Mouse (Mus musculus): ENCODE measurements around the gene Ifit1bl2.
"Not testable (repeated sequence)": the region's sequence is repeated elsewhere in the genome, so short reads cannot be mapped to it uniquely, and the experiment has no call there.

The Ifit1bl2 gene

DNA sequence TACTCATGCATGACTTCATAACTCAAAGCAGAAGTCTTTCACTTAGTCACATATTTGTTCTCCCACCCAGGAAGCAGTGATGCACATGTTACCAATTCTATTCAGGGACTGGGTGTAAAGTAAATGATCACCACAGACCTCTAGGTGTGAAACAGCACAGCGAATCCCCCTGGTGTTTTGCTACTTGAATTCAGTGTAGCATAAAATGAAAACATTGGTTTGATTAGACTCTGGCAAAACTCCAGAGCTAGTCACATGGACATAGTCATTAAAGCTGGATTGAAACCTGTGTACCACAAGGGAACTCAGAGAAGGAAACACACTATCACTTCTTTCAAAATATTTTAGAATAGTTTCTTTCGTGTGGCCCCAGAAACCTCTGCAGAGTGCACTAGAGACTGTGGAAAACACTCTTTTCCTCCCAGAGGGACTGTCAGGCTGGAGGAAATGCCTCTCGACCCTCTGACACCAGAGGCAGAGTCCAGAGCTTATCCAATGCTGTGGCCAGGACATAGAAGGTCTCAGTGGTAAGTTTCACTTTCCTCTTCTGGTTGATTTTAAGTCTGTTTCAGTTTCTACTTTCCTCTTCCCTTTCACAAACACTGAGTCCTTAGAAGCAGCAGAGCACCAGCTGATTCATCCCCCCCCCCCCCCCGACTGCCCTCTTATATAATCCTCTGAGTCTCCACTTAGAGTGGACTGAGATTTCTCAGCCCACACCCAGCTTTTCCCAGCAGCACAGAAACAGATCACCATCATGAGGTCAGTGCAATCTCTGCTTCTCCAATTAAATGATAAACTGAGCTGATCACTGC is 33.1 kb downstream of the Ifit1bl2 start, which contains the start of gene Ifit3b:
Gene Ifit3b (plus strand): TSS at position 734 of the 815 bp plus-strand sequence.
- DNase-seq: not testable (repeated sequence)

DNA sequence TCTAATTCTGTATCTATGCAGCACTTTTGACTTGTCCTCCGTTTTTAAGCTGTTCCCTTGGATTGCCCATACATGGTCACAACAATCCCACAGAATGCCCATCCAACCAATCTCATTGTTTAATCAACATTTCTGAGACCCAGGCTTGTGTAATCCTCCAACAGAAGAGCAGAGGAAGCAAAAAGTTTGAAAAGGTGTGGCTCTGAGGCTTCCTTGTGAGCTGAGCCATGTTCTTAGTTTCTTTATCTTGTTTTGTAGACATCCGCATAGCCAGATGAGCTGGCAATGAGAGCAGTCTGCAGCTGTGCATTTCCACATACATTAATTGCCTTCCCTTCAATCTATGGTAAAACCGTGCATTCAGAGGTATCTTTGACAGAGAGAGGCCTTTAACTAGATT is 35.1 kb downstream of the Ifit1bl2 start:
- DNase-seq: no peak

DNA sequence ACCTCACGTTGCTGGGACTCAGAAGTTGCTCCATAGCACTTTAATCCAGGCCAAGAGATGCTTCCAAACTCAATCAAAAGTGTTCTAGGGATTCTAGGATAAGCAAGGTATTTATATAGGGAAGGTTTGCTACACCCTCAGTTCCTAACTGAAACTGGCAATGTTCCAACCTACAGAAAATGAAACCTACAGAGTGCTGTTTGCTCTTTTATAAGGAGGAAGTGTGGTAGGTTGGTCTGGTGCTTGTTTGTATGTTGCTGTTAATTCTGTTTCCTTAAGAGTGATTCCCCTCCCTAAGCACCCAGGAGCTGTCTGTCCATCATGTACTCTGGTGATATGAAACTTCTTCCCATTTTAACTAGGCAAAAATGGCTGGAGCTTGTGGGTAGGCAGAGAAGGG is 38.7 kb downstream of the Ifit1bl2 start, which contains the start of gene Ifit1bl1:
Gene Ifit1bl1 (minus strand): TSS at position 69 of the 400 bp plus-strand sequence.
- DNase-seq: not testable (repeated sequence)

DNA sequence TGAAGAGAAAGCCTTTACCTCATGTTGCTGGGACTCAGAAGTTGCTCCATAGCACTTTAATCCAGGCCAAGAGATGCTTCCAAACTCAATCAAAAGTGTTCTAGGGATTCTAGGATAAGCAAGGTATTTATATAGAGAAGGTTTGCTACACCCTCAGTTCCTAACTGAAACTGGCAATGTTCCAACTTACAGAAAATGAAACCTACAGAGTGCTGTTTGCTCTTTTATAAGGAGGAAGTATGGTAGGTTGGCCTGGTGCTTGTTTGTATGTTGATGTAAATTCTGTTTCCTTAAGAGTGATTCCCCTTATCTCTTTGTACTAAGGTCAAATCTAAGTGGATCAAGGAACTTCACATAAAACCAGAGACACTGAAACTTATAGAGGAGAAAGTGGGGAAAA is 41.3 kb downstream of the Ifit1bl2 start:
- not testable (repeated sequence) for DNase-seq

DNA sequence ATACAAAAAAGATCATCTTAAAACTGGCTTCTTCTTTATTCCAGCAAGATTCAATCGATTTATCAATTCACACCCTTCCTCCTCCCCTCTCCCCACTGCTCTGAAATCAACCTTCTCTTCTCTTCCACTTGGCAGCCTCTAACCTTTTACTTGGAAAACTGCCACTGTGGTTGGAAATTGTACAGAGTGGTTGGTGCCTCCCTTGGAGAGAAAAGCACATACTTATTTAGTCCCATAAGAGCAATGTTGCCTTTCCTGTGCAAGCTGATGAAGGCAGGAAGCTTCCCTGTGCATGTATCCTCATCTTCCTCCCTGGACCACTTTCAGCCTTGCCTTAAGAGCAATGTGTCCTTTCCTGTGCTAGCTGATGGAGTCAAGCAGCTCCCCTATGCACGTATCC is 42.2 kb downstream of the Ifit1bl2 start:
- DNase-seq: peak; percentile 35 to 39

DNA sequence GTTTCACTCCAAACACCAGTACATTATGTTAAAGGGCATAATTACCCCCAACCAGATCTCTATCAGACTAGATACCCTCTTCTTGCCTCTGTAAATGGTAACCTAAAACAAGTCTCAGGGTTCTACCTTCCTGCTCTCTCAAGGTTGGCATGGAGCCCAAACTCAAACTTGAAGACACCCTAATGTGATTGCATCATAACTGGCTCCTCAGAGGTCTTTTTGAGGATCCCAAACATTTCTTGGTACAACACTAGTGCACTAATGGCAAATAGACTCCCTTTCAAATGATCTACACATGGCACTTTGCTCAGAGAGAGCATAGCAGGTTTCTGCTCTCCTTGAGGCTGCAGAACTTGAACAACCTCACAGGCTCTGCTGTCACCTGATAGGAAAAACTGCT is 43.7 kb downstream of the Ifit1bl2 start:
- DNase-seq: no peak

DNA sequence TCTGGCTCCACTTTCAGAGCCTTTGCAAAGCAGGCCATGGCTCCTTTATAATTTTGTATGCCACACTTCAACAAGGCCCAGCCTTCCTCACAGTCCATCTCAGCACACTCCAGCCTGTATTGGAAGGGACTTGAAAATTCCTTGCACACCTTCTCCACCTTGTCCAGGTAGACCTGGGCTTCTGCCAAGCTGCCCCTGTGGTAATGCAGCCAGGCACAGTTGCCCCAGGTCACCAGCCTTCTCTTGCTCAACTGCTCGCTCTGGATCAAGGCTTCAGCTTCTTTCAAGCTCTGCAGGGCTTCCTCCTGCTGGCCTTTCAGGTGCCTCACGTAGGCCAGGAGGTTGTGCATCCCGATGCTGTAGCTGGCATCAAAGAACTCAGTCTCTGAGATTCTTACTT is 46.0 kb downstream of the Ifit1bl2 start:
- not testable (repeated sequence) for DNase-seq

DNA sequence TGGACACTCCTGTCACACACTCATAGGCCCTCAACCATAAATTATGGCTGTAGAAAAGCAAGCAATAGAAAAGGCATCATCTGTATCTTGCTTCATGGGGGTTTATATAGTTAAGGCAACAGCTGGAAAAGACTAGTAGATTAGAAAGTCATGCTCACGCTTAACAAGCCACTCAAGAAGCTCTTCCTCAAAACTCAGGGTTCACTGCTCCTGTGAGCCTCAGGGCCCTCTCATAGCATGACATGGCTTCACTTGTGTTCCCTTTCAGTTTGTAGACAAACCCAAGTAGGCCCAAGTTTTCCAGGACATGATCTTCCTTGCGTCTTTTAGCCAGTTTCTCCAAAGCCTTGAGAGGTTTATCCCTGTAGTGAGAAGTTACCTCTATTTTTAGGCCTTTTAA is 47.1 kb downstream of the Ifit1bl2 start:
- no peak for DNase-seq

DNA sequence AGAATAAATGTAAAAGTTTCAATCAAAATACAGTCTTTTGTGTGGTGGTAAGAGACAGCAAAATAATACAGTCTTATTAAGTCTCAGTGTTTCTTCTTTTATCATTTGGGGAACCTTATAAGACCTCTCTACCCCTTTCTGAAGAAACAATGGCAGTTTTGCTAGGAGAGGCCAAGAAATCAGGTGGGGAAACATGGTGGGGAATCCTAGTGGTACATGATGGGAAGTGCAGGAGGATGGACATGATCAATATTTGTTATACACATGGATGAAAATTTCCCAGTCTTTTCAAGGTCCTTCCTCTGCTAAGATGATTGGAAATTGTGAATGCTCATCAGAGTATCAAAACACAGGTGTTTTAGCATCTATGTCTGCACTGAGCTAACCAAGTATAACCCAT is 51.6 kb downstream of the Ifit1bl2 start:
- no peak for DNase-seq

DNA sequence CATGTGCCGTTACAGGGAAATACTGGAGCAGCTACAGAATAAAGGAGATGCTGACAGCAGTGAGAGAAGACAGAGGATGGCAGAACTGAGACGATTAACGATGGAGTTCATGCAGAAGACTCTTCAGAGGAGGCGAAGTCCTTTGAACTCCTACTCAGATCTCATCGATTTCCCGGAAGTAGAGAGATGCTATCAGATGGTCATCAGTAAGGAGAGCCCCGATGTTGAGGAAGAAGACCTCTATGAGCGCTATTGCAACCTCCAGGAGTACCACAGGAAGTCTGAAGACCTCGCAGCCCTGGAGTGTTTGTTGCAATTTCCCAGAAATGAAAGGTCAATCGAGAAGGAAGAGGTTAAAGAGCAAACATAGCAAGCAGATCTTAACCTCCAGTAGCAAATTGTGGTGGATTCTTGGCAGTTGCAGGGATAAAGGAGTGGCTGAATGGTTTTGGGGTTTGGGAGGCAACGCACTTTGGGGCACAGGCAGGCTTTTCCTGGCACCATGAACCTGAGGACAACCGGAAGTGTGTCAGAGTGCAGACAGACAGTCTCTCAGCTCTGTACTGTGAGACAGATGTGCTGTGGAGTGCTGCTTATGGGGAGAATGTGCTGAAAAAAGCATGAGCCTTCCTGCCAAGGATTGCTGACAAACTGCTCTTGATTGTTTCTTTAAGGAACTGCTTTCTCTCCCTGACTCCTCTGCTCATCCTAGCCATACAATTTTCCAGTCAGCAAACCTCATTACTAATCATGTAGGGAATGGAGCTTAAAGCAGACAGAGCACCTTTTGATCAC is 52.4 kb downstream of the Ifit1bl2 start:
- DNase-seq: not testable (repeated sequence)

DNA sequence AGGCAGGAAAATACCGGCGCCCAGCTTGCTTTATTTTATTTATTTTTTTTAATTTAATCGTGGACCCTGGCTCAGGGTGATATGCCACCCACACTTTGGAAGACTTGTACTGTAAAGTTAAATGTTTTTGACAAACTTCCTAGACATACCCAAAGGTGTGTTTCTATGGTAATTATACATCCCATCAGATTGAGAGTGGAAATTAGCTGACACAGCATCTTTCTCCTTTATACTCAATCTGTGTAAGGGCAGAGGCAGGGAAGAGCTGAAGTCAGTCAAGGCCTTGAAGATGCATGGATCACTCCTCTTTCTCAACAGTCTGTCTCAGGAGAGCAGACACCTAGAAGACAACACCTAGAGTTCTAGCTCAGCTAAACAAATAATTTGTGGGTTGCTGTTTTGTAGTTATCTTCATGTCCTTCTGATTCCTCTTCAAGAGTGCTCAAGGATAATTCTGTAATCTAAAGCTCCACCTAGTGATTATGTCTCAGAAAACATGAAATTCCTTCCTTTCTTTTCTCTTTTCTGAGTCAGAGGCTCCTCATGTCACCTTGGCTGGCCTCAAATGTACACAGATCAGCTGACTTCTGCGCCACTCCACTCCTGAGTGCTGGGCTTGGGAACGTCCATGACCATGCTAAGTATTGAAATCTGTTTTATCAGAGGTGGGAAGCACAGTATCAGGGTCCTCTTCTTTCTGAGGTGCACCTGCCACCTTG is 54.6 kb downstream of the Ifit1bl2 start:
- not testable (repeated sequence) for DNase-seq

DNA sequence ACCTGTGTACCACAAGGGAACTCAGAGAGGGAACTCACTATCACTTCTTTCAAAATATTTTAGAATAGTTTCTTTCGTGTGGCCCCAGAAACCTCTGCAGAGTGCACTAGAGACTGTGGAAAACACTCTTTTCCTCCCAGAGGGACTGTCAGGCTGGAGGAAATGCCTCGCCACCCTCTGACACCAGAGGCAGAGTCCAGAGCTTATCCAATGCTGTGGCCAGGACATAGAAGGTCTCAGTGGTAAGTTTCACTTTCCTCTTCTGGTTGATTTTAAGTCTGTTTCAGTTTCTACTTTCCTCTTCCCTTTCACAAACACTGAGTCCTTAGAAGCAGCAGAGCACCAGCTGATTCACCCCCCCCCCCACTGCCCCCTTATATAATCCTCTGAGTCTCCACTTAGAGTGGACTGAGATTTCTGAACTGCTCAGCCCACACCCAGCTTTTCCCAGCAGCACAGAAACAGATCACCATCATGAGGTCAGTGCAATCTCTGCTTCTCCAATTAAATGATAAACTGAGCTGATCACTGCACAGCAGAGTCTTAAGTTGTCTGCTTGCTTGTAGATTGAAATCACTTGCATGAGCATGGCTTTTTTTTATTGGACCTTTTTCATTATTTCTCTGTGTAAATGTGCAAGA is 57.3 kb downstream of the Ifit1bl2 start, which contains the start of gene Ifit3:
Gene Ifit3 (plus strand): TSS at position 406 of the 641 bp plus-strand sequence.
- not testable (repeated sequence) for DNase-seq

DNA sequence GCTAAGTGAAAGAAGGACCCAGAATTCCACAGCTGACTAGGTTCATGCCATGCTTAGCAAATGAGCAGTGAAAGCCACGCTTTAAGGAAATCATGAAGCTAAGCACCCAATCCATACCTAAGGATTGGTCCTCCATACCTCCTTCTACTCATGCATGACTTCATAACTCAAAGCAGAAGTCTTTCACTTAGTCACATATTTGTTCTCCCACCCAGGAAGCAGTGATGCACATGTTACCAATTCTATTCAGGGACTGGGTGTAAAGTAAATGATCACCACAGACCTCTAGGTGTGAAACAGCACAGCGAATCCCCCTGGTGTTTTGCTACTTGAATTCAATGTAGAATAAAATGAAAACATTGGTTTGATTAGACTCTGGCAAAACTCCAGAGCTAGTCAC is 57.8 kb downstream of the Ifit1bl2 start:
- not testable (repeated sequence) for DNase-seq

DNA sequence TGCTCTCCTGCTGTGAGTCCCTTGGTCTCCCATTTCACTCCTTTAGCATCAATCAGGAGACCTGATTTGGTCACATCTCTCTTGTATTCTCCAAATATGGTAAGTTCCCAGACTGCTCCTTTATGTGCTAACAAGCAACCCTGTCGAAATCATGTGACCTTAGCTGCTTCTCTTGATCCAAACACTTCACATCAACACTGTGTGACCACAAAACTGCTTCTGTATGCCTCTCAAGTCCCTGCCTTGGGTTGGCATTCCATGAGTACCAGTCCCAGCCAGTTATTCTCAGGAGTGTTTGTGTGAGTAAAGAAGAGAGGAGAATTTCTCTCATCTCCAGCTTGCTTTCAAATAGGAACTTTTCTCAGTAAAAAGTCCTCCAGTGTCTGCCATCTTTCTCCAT is 63.4 kb downstream of the Ifit1bl2 start:
- no peak for DNase-seq

DNA sequence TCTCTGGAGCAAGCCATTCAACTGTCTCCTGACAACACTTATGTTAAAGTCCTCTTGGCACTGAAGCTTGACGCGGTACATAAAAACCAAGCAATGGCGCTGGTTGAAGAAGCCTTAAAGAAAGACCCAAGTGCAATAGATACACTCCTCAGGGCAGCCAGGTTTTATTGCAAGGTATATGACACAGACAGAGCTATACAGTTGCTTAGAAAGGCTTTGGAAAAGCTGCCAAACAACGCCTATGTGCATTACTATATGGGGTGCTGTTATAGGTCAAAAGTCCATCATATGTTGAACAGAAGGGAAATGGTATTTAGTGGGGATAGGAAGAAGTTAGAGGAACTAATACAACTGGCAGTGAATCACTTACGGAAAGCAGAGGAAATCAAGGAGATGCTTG is 66.9 kb downstream of the Ifit1bl2 start:
- no peak for DNase-seq

DNA sequence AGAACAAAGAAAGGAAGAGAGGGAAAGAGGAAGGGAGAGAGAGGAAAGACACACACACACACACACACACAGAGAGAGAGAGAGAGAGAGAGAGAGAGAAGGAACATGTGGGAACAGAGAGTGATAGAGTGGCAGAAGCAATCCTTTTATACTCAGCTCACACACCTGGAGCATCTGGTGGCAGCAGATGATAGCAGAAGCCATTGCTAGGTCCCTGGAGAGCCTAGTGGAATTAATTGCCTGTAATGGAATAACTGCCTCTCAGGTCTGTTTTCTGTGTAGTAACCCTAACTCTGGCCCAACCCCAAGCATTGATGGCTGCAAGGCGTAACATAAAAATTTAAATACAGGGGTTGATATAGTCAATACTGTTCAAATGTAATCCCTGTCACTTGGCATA is 69.5 kb downstream of the Ifit1bl2 start:
- DNase-seq: no peak

DNA sequence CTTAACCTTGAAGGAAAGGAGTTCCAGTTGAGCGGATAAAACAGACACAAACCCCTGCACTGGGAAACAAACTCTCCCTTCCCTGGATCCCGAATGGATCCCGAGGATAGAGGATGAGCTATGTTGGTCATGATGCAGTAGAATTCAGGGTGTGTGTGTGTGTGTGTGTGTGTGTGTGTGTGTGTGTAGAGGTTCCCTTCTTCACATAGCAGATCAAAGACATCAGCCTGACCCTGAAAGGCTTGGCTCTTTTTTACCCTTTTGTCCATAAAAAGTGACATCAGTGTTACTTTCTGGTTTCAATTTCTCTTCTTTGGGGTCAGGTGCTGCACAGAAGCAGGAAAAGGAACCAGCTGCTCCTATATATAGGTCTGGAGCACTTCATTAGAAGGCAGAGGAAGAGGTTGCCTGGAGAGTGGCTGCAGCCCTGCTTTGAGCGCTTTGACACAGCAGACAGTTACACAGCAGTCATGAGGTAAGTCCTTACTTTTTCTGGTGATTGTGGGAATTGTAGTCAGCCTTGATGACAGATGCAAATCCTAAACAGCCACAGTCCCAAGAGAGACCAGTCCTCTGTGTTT is 70.6 kb downstream of the Ifit1bl2 start:
- no peak for DNase-seq

DNA sequence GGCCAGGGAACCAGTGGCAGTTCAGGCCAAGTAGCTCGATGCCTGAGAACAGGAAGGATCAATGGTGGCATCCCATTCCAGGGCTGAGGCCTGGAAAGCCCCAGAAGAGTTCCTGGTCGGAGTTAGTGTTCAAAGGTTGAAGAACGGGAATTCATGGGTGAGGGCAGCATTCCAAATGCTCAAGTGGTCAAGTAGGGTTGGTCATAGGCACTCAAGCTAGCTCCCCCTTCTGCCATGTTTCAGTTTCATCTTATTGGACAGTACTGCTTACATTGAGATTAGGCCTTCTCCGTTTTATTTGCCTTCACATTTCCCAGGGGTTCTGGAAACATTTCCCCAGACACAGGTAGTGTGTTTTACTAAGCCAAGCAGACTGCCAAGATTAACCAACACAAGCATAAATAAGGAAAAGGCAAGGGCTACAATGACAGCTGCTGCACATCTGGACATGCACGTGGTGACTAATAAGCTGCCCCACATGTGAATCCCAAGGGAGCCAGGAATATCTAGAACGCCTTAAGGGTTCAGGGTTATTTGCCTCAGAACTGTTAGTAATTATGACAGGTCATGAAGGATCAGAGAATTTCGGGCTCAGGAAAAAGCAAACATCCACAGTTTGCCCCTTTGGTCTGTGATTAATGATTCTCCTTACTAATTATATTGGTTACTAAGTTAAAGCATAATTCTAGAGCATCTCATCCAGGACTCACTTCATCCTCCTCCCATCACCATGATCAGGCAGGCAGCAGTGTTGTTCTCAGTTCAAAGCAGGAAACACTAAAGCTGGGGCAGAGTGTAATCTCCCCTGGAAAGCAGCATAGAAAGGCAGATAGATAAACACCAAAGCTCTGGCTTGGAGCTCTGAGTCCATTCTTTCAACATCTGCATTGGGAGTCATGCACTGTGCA is 71.3 kb downstream of the Ifit1bl2 start:
- DNase-seq: no peak

Data from cerebellum, adult 18-20 months (tissue).